Mouse (Mus musculus) hindbrain, postnatal 0 days (tissue): Measurements from ENCODE around the gene Actr3. TPM values are rescaled to one million over a fixed set of nuclear protein-coding genes. Genes with fewer than 3 reads are reported as not detected.

Experiments
- ATAC-seq: fragments of 200-750 bp; cut with Nextera tagmentation; 2 replicates; pipeline ENCODE4 v1.8.0; 2017; ENCODE audit warnings: mild to moderate bottlenecking, moderate TSS enrichment, moderate library complexity
- DNase-seq: peaks from one replicate; pipeline ENCODE4 v3.0.0-alpha.2; 2015; ENCODE audit warnings: low spot score
- H3K27ac ChIP-seq: fragments of 300-500 bp; sonication (generic); 2 replicates; pipeline ENCODE4 v1.5.1; 2014; ENCODE audit warnings: mild to moderate bottlenecking
- H3K27me3 ChIP-seq: fragments of 300-500 bp; sonication (generic); 2 replicates; pipeline ENCODE4 v1.6.1; 2014; ENCODE audit warnings: low read length, mixed read lengths; ENCODE audit not compliant: insufficient read depth
- H3K36me3 ChIP-seq: fragments of 300-500 bp; sonication (generic); 2 replicates; pipeline ENCODE4 v1.6.1; 2014; ENCODE audit warnings: low read length, mixed read lengths; ENCODE audit not compliant: insufficient read depth
- H3K4me1 ChIP-seq: fragments of 300-500 bp; sonication (generic); 2 replicates; pipeline ENCODE4 v1.6.1; 2014; ENCODE audit warnings: antibody characterized with exemption, low read length, mixed read lengths; ENCODE audit not compliant: insufficient read depth
- H3K4me2 ChIP-seq: fragments of 300-500 bp; sonication (generic); 2 replicates; pipeline ENCODE4 v1.6.1; 2014; ENCODE audit warnings: low read depth, mild to moderate bottlenecking, low read length, moderate library complexity, mixed read lengths
- H3K4me3 ChIP-seq: fragments of 300-500 bp; sonication (generic); 2 replicates; pipeline ENCODE4 v1.5.1; 2014; ENCODE audit warnings: low read length
- H3K9ac ChIP-seq: fragments of 300-500 bp; sonication (generic); replicated peaks from 2 replicates; pipeline ENCODE4 v1.6.1; 2014; ENCODE audit warnings: mild to moderate bottlenecking, low read length, moderate library complexity, mixed read lengths
- H3K9me3 ChIP-seq: fragments of 300-500 bp; sonication (generic); 2 replicates; pipeline ENCODE4 v1.6.1; 2016; ENCODE audit warnings: low read length, mixed read lengths
- CTCF ChIP-seq: IDR thresholded peaks from 2 replicates; pipeline ENCODE4 v1.5.1; 2016; ENCODE audit warnings: antibody characterized with exemption, control low read depth, low read depth
- WGBS: fragments of 180-500 bp; shearing (Covaris S2); extraction: QIAGEN DNeasy Blood & Tissue Kit; methylation state at CpG from one replicate; pipeline ENCODE4 v1.1.7; 2014; 5-methylcytosine and 5-hydroxymethylcytosine counted together
- polyA plus RNA-seq: library from polyadenylated mRNA; unstranded; fragments of >200 nt; fragmentation: Nextera tagmentation; extraction: Ambion mirVana; gene quantifications from 2 replicates; pipeline ENCODE4 v1.2.1, GENCODE M21; 2015
- total RNA-seq: library from RNA; depleted of rRNA; stranded (reverse); fragments of >200 nt; gene quantifications from 2 replicates; pipeline ENCODE4 v1.2.3, GENCODE M21; 2014

The Actr3 gene
- total and polyA plus RNA-seq, 2 experiments from 2014 or later, result 130 to 186 TPM

DNA sequence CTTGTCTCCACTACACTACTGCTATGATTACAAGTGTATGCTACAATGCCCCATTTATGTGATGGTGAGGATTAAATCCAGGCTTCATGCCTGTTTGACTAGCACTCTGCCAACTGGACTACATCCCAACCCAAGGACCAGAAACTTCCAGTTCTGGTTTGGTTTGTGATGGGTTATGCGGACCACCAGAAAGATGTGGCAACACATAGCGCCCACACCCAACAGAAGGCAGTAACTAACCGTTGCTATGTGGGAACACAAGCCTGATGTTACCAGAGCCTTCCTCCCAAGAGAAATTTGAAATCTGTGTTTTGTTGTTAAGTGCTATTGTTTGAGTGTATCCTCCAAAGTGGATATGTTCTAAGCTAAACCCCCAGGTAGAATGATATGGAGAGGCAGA is 4.0 kb upstream of the Actr3 start:
- Histone ChIP-seq H3K4me2 (no peak overlapping the region), H3K4me1 (0 out of 2 replicates have a peak, but pooled peaks cover 3% of the 10 kb centered on the region), H3K27me3 (no peaks in the 10 kb centered on the region), H3K27ac (no peak overlapping the region), H3K36me3 (no peaks in the 10 kb centered on the region), H3K4me3 (no peak overlapping the region), H3K9ac (no peak overlapping the region), H3K9me3 (no peaks in the 10 kb centered on the region)
- no peak for DNase-seq
- WGBS, result 97% methylated on average over 3 of the region's 3 CpGs
- ATAC-seq, result no peak
- TF ChIP-seq CTCF, result no peak

DNA sequence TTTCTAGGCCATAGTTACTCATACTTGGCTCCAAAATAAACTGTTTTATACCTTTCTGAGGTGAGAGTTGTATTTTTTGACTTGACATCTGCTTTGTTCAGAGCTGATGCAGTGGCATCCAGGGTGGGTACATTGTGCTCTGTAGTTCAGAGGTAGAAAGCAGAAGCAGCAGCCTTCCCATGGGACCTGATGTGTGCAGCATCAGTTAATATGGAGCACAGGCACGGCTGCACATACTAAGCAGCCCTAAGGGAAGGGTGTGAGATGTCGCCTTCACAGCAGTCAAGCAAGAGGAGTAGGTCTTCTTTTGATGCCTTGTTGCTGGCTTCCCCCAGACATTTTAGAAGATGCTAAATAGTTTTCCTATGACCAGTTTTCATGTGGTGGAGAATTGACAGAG is 3.3 kb upstream of the Actr3 start:
- no peaks in the 10 kb centered on the region for H3K27me3 ChIP-seq

DNA sequence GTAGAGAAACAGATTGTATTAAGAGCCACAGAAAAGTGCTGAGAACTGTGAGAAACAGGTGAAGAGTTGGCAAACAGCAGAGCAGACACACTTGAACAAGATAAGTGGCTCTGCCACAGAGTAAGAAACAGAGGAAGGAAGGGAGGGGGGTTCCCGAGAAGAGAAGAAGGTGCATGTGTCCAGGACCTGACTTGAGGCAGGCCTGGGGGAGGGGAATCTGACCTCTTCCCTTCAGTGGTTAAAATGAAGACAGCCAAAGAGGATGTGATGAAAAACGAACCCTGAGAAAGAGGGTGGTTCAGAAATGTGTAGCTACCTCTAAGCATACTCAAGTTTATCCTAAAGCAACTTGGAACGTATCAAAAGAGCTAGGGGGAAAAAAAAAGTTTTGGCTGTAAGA is 2.4 kb upstream of the Actr3 start:
- Histone ChIP-seq H3K9me3 (no peaks in the 10 kb centered on the region), H3K36me3 (no peaks in the 10 kb centered on the region), H3K4me3 (no peak overlapping the region), H3K9ac (no peak overlapping the region), H3K4me1 (peaks cover 11% of the 10 kb centered on the region), H3K27me3 (no peaks in the 10 kb centered on the region), H3K27ac (no peak overlapping the region), H3K4me2 (no peak overlapping the region)
- DNase-seq, result no peak
- no peak for TF ChIP-seq CTCF
- WGBS, result 52% methylated on average over 3 of the region's 3 CpGs
- no peak for ATAC-seq

More for the DNA sequence above, 3.3 kb upstream of the Actr3 start:
- no peaks in the 10 kb centered on the region for H3K9me3 ChIP-seq
- DNase-seq, result no peak
- no peak overlapping the region for H3K27ac ChIP-seq
- TF ChIP-seq CTCF, result no peak
- H3K36me3 ChIP-seq, result no peaks in the 10 kb centered on the region
- no peak overlapping the region for H3K4me2 ChIP-seq
- H3K9ac ChIP-seq, result no peak overlapping the region
- 0 out of 2 replicates have a peak, but pooled peaks cover 3% of the 10 kb centered on the region for H3K4me1 ChIP-seq
- H3K4me3 ChIP-seq, result no peak overlapping the region
- 78% methylated on average over 2 of the region's 2 CpGs for WGBS
- ATAC-seq, result no peak

DNA sequence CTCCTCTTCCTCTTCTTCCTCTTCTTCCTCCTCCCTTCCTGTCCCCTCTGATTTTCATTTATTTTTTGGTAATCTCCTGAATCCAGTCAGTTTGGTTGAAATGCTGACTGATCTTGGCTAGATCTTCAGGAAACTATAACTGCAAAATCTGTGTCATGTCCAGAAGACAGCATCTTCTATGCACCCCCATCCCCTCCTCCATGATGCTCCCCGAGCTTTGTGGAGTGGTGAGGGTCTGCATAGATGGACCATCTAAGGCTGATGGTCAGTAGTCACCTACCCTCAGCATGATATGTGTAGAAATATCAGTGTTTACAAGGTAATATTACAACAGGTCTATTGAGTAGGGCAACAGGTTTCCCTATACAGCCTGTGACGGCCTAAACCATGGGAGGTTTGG is 1.6 kb upstream of the Actr3 start:
- no peak overlapping the region for H3K4me3 ChIP-seq
- ATAC-seq (no peak), DNase-seq (no peak)
- peaks cover 13% of the 10 kb centered on the region for H3K4me1 ChIP-seq
- H3K27ac ChIP-seq, result no peak overlapping the region
- H3K27me3 ChIP-seq, result no peaks in the 10 kb centered on the region
- H3K4me2 ChIP-seq, result no peak overlapping the region
- 81% methylated on average over 2 of the region's 2 CpGs for WGBS
- no peak overlapping the region for H3K9ac ChIP-seq
- H3K36me3 ChIP-seq, result no peaks in the 10 kb centered on the region
- TF ChIP-seq CTCF, result no peak
- H3K9me3 ChIP-seq, result no peaks in the 10 kb centered on the region

DNA sequence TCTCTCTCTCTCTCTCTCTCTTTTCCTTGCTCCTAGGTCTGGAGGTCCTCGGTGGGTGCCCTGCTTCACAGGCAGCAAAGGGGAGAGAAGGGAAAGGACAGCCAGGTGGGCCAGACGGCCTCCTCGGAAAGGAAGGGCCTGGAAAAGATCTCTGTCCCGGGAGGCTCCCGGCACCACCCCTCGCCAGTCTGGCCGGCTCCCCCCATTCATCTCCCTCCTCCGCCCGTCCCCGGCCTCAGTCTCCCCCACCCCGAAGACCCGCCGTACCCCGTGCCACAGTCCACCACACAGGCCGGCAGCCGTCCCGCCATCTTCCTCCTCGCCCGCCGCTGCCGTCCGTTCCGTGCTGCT is 534 bp downstream of the Actr3 start:
- Histone ChIP-seq H3K4me3 (peak overlapping the region; percentile 80), H3K9me3 (no peaks in the 10 kb centered on the region), H3K9ac (peak overlapping the region; percentile 88), H3K27ac (peak overlapping the region; percentile 96), H3K36me3 (no peaks in the 10 kb centered on the region), H3K4me1 (peaks cover 13% of the 10 kb centered on the region), H3K27me3 (no peaks in the 10 kb centered on the region), H3K4me2 (peak overlapping the region; percentile 78)
- DNase-seq (no peak), ATAC-seq (no peak)
- 0% methylated on average over 17 of the region's 23 CpGs for WGBS
- TF ChIP-seq CTCF, result no peak

DNA sequence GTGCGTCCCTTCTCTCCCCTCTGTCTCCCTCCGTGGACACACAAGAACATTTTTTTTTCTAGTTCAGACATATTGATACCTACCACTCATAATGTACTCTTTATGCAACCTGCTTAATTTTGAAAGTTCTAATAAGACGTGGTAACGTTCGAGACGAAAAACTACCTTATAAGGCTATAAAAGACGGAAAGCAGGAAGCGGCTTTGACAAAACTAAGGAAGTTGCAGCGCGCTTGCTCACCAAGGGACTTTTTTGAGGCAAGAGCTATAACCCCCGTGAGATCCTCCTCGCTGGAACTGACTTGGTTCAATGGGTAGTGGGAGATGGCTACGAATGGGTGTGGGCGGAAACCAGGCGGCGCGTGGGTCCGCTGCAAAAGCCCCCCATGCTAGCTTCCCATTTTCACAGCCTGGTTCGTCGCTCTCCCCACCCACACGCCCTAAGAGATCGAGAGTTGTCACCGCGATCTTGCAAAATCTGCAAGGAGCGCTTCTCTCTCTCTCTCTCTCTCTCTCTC is 984 bp downstream of the Actr3 start:
- TF ChIP-seq CTCF, result no peak
- peak; percentile 51 for DNase-seq
- H3K4me1 ChIP-seq, result peaks cover 13% of the 10 kb centered on the region
- peak overlapping the region; percentile 96 for H3K27ac ChIP-seq
- WGBS, result under 1% methylated on average over 25 of the region's 25 CpGs
- no peaks in the 10 kb centered on the region for H3K9me3 ChIP-seq
- H3K27me3 ChIP-seq, result no peaks in the 10 kb centered on the region
- H3K36me3 ChIP-seq, result no peaks in the 10 kb centered on the region
- H3K4me3 ChIP-seq, result peak overlapping the region; percentile 80
- H3K9ac ChIP-seq, result peak overlapping the region; percentile 88
- ATAC-seq, result peak; percentile 8
- H3K4me2 ChIP-seq, result peak overlapping the region; percentile 78

DNA sequence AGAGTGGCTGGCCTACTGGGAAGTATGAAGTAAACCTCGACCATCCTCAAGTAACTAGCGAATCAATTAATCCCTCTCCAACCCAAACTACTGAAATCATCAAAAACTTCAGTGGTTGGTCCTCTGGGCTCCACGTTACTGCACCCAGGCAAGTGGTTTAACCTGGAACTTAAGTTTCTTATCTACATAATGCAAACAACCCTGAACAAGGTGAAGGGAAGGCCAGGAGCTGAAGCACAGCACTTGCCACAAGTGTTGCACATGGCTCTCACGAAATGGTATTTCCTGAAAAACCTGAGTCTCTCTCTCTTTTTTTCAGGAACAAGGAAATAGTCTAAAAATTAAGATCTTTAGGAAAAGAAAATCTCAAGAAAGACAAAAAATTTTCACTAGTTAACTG is 4.2 kb downstream of the Actr3 start:
- no peak overlapping the region for H3K4me2 ChIP-seq
- no peak for DNase-seq
- no peak for TF ChIP-seq CTCF
- 80% methylated on average over 4 of the region's 4 CpGs for WGBS
- no peaks in the 10 kb centered on the region for H3K27me3 ChIP-seq
- H3K9ac ChIP-seq, result no peak overlapping the region
- H3K36me3 ChIP-seq, result no peaks in the 10 kb centered on the region
- no peak overlapping the region for H3K27ac ChIP-seq
- H3K9me3 ChIP-seq, result no peaks in the 10 kb centered on the region
- no peak overlapping the region for H3K4me3 ChIP-seq
- H3K4me1 ChIP-seq, result peaks cover 13% of the 10 kb centered on the region
- ATAC-seq, result no peak
